Mouse (Mus musculus): ENCODE data around the gene Macrod1. TPM values are rescaled to one million over a fixed set of nuclear protein-coding genes. Genes with fewer than 3 reads are reported as not detected.

Macrod1 gene
- polyA plus RNA-seq, 1 experiment from 2014 or later: 10.7 TPM

DNA sequence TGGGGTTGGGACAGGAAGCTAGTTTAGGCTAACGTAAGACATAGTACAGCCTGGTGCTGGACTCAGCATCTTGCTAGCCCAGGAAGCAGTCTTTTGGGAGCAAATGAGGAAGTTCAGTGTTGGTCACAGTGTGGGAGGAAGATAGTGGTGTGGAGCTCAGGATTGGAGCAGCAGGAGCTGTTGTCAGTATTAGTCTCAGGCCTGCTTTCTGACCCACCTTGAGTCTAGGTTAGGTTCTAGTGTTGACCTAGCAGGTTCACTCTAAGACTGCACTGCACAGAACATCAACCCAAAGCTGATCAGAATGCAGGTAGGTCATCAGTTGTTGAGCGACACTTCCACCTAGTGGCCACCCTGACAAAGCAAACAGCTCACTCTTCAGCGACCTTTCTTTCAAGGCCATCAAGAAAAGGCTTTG lies 36.4 kb upstream of the Macrod1 start:
- Histone ChIP-seq H3K4me2 (replicated peaks; ENCODE audit: low read depth, low read length) (no peak overlapping the region), H3K9ac (ENCODE audit: low read depth, low read length) (no peak overlapping the region), H3K4me1 (ENCODE audit: control insufficient read depth, insufficient read depth, low read length) (no peaks in the 10 kb centered on the region), H3K36me3 (ENCODE audit: control insufficient read depth, insufficient read depth, low read length) (peaks cover 71% of the 10 kb centered on the region), H3K27ac (ENCODE audit: low read depth, low read length) (no peak overlapping the region), H3K27me3 (ENCODE audit: control insufficient read depth, insufficient read depth, low read length) (no peaks in the 10 kb centered on the region), H3K9me3 (ENCODE audit: control insufficient read depth, low read length) (no peaks in the 10 kb centered on the region), H3K4me3 (ENCODE audit: low read length) (no peak overlapping the region)
- 53% methylated on average over 3 of the region's 3 CpGs for WGBS
- ATAC-seq (ENCODE audit: low FRiP score, low TSS enrichment): peak; percentile 40; the same call in 1 of the 2 replicates

- WGBS: 92% methylated on average over 5 of the region's 5 CpGs
- no peak overlapping the region for H3K4me3 ChIP-seq (ENCODE audit: low read length)
- peaks cover 95% of the 10 kb centered on the region for H3K36me3 ChIP-seq (ENCODE audit: control insufficient read depth, insufficient read depth, low read length)
- no peaks in the 10 kb centered on the region for H3K9me3 ChIP-seq (ENCODE audit: control insufficient read depth, low read length)
- H3K27ac ChIP-seq (ENCODE audit: low read depth, low read length): no peak overlapping the region
- no peaks in the 10 kb centered on the region for H3K27me3 ChIP-seq (ENCODE audit: control insufficient read depth, insufficient read depth, low read length)
- H3K9ac ChIP-seq (ENCODE audit: low read depth, low read length): no peak overlapping the region
- no peak overlapping the region for H3K4me2 ChIP-seq (replicated peaks; ENCODE audit: low read depth, low read length)
- ATAC-seq (ENCODE audit: low FRiP score, low TSS enrichment): no peak
- no peaks in the 10 kb centered on the region for H3K4me1 ChIP-seq (ENCODE audit: control insufficient read depth, insufficient read depth, low read length)
These were observed 27.1 kb upstream of the Macrod1 start for GRCm38 (mm10) chr19:7029531-7029930.

GRCm38 (mm10) chr19:7034006-7034405 lies 22.6 kb upstream of the Macrod1 start:
- H3K9me3 ChIP-seq (ENCODE audit: control insufficient read depth, low read length): no peaks in the 10 kb centered on the region
- no peak overlapping the region for H3K4me3 ChIP-seq (ENCODE audit: low read length)
- H3K4me1 ChIP-seq (ENCODE audit: control insufficient read depth, insufficient read depth, low read length): peaks cover 8% of the 10 kb centered on the region
- no peak overlapping the region for H3K4me2 ChIP-seq (replicated peaks; ENCODE audit: low read depth, low read length)
- H3K9ac ChIP-seq (ENCODE audit: low read depth, low read length): no peak overlapping the region
- H3K36me3 ChIP-seq (ENCODE audit: control insufficient read depth, insufficient read depth, low read length): peaks cover 64% of the 10 kb centered on the region
- no peak for ATAC-seq (ENCODE audit: low FRiP score, low TSS enrichment)
- H3K27me3 ChIP-seq (ENCODE audit: control insufficient read depth, insufficient read depth, low read length): no peaks in the 10 kb centered on the region
- H3K27ac ChIP-seq (ENCODE audit: low read depth, low read length): no peak overlapping the region
- WGBS: 90% methylated on average over 5 of the region's 5 CpGs

DNA sequence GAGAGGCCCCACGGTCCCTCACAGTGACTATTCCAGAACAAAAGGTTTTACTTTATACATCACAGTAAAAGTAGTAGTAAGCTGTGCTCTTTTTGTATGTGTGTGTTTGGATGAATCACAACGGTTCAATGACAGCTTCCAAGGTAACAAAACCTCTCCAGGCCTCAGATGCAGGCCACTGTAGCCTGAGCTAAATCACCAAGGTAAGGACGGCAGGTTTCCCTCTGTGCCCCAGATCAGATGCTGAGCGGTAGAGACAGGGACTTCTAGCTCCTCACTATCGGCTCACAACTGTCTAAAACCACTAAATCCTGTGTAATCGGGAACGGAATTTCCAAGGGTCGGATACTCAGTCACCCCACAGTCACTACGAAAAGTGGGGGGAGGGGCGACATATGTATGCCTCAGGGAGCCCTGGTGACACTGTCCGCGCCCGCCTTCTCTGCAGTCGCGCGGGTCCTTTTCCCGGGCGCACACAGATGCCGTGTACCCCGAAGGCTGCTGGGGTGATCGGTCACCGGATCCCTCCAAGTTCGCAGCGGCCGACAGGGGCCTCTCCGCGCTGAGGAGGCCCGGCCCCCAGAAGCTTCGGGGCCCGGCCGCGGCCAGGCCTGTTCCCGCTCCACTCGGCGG lies 17.4 kb upstream of the Macrod1 start:
- WGBS: 1% methylated on average over 35 of the region's 35 CpGs
- H3K4me3 ChIP-seq (ENCODE audit: low read length): peak overlapping the region; percentile 85
- H3K9ac ChIP-seq (ENCODE audit: low read depth, low read length): peak overlapping the region; percentile 90
- peaks cover 13% of the 10 kb centered on the region for H3K4me1 ChIP-seq (ENCODE audit: control insufficient read depth, insufficient read depth, low read length)
- peak overlapping the region; percentile 67 for H3K4me2 ChIP-seq (replicated peaks; ENCODE audit: low read depth, low read length)
- no peaks in the 10 kb centered on the region for H3K27me3 ChIP-seq (ENCODE audit: control insufficient read depth, insufficient read depth, low read length)
- H3K36me3 ChIP-seq (ENCODE audit: control insufficient read depth, insufficient read depth, low read length): peaks cover 15% of the 10 kb centered on the region
- ATAC-seq (ENCODE audit: low FRiP score, low TSS enrichment): peak; percentile 14
- peak overlapping the region; percentile 85 for H3K27ac ChIP-seq (ENCODE audit: low read depth, low read length)
- no peaks in the 10 kb centered on the region for H3K9me3 ChIP-seq (ENCODE audit: control insufficient read depth, low read length)

DNA sequence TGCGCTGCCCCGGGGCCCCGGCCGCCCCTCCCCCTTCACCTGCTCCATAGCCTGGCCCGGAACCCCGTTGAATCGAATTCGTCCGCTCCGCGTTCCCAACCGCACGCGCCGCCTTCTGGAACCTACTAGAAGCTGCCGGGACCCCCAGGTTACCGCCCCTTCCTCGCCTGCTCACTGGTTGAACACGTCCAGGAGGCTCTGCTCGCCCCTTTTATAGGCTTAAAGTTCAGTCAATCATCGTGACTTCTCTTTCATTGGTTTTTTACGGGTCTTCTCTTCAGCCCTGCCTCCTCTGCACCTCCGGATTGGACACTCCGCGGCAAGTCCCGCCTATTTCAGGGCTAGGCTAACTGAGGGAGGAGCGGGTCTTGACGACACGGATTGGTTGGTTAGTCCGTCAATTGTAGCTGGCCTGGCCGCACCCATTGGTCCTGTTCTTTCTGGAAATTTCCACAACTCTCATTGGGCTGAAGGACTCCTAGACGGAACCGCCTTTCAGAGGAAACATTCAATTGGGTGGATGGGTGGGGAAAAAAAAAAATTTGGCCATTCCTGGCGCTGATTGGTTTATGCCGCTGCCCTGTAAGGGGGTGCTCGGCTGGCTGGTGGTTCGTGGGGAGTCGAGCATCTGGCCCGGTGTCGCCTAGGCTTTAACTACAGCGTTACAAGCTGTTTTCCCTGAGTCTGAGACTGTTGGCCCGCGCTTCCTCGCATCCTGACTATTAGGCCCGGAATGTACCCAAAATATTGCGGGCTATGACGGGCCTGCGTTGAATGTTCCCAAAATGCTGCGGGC lies 16.6 kb upstream of the Macrod1 start, which contains the start of gene Stip1:
TSS of gene Stip1 (minus strand) at position 127 of the 796 bp plus-strand sequence.
- peak; percentile 99 for ATAC-seq (ENCODE audit: low FRiP score, low TSS enrichment)
- Histone ChIP-seq H3K4me3 (ENCODE audit: low read length) (peak within 1 kb of the TSS; percentile 85), H3K36me3 (ENCODE audit: control insufficient read depth, insufficient read depth, low read length) (peaks cover 8% of the 10 kb centered on the region), H3K27me3 (ENCODE audit: control insufficient read depth, insufficient read depth, low read length) (no peaks in the 10 kb centered on the region), H3K9me3 (ENCODE audit: control insufficient read depth, low read length) (no peaks in the 10 kb centered on the region), H3K4me2 (replicated peaks; ENCODE audit: low read depth, low read length) (peak within 1 kb of the TSS; percentile 84), H3K9ac (ENCODE audit: low read depth, low read length) (peak within 1 kb of the TSS; percentile 90), H3K27ac (ENCODE audit: low read depth, low read length) (peak within 1 kb of the TSS; percentile 93), H3K4me1 (ENCODE audit: control insufficient read depth, insufficient read depth, low read length) (peaks cover 13% of the 10 kb centered on the region)
- WGBS: under 1% methylated on average over 49 of the region's 49 CpGs

GRCm38 (mm10) chr19:7040637-7041130 lies 15.9 kb upstream of the Macrod1 start:
- Histone ChIP-seq H3K36me3 (ENCODE audit: control insufficient read depth, insufficient read depth, low read length) (peaks cover 1% of the 10 kb centered on the region; the same call in 1 of the 2 replicates), H3K4me2 (replicated peaks; ENCODE audit: low read depth, low read length) (peak overlapping the region; percentile 84), H3K9ac (ENCODE audit: low read depth, low read length) (peak overlapping the region; percentile 82), H3K27me3 (ENCODE audit: control insufficient read depth, insufficient read depth, low read length) (no peaks in the 10 kb centered on the region), H3K4me3 (ENCODE audit: low read length) (peak overlapping the region; percentile 54), H3K27ac (ENCODE audit: low read depth, low read length) (peak overlapping the region; percentile 93), H3K4me1 (ENCODE audit: control insufficient read depth, insufficient read depth, low read length) (peaks cover 13% of the 10 kb centered on the region), H3K9me3 (ENCODE audit: control insufficient read depth, low read length) (no peaks in the 10 kb centered on the region)
- ATAC-seq (ENCODE audit: low FRiP score, low TSS enrichment): no peak; the same call in 1 of the 2 replicates
- 28% methylated on average over 13 of the region's 13 CpGs for WGBS

GRCm38 (mm10) chr19:7041171-7041570 lies 15.4 kb upstream of the Macrod1 start:
- WGBS: 88% methylated on average over 2 of the region's 2 CpGs
- ATAC-seq (ENCODE audit: low FRiP score, low TSS enrichment): no peak
- Histone ChIP-seq H3K9me3 (ENCODE audit: control insufficient read depth, low read length) (no peaks in the 10 kb centered on the region), H3K9ac (ENCODE audit: low read depth, low read length) (peak overlapping the region; percentile 82; the same call in 1 of the 2 replicates), H3K27ac (ENCODE audit: low read depth, low read length) (no peak overlapping the region; the same call in 1 of the 2 replicates), H3K27me3 (ENCODE audit: control insufficient read depth, insufficient read depth, low read length) (no peaks in the 10 kb centered on the region), H3K36me3 (ENCODE audit: control insufficient read depth, insufficient read depth, low read length) (no peaks in the 10 kb centered on the region; the same call in 1 of the 2 replicates), H3K4me3 (ENCODE audit: low read length) (no peak overlapping the region; the same call in 1 of the 2 replicates), H3K4me1 (ENCODE audit: control insufficient read depth, insufficient read depth, low read length) (peaks cover 13% of the 10 kb centered on the region), H3K4me2 (replicated peaks; ENCODE audit: low read depth, low read length) (no peak overlapping the region; the same call in 1 of the 2 replicates)

- Histone ChIP-seq H3K36me3 (ENCODE audit: control insufficient read depth, insufficient read depth, low read length) (no peaks in the 10 kb centered on the region), H3K9ac (ENCODE audit: low read depth, low read length) (no peak overlapping the region), H3K4me1 (ENCODE audit: control insufficient read depth, insufficient read depth, low read length) (peaks cover 5% of the 10 kb centered on the region), H3K27me3 (ENCODE audit: control insufficient read depth, insufficient read depth, low read length) (no peaks in the 10 kb centered on the region), H3K27ac (ENCODE audit: low read depth, low read length) (no peak overlapping the region), H3K4me3 (ENCODE audit: low read length) (no peak overlapping the region), H3K4me2 (replicated peaks; ENCODE audit: low read depth, low read length) (no peak overlapping the region), H3K9me3 (ENCODE audit: control insufficient read depth, low read length) (no peaks in the 10 kb centered on the region)
- no peak for ATAC-seq (ENCODE audit: low FRiP score, low TSS enrichment)
- 48% methylated on average over 4 of the region's 4 CpGs for WGBS
These were observed 12.3 kb upstream of the Macrod1 start for GRCm38 (mm10) chr19:7044279-7044678.

DNA sequence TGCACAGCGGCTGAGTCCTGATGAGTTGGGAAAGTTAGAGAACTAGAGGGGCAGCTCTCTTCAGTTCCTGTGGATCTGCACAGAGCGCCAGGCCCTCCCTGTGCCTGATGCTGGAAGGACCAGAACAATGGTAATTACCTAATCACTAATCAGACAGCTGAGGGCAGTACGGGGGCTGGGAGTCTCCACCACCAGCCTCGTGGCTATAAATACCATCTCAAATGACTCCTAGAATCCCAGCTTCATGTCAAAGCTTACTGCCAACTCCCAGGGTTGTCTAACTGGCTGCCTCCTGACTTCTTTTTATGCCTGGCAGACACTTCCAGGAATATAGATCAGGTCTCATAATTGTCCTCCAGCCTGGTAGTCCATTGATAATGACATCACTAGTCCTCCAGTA lies 11.9 kb upstream of the Macrod1 start:
- Histone ChIP-seq H3K27ac (ENCODE audit: low read depth, low read length) (no peak overlapping the region), H3K9me3 (ENCODE audit: control insufficient read depth, low read length) (no peaks in the 10 kb centered on the region), H3K4me2 (replicated peaks; ENCODE audit: low read depth, low read length) (no peak overlapping the region), H3K27me3 (ENCODE audit: control insufficient read depth, insufficient read depth, low read length) (no peaks in the 10 kb centered on the region), H3K36me3 (ENCODE audit: control insufficient read depth, insufficient read depth, low read length) (no peaks in the 10 kb centered on the region), H3K4me1 (ENCODE audit: control insufficient read depth, insufficient read depth, low read length) (peaks cover 5% of the 10 kb centered on the region), H3K9ac (ENCODE audit: low read depth, low read length) (no peak overlapping the region), H3K4me3 (ENCODE audit: low read length) (no peak overlapping the region)
- ATAC-seq (ENCODE audit: low FRiP score, low TSS enrichment): no peak
- WGBS: 35% methylated on average over 4 of the region's 4 CpGs

Measured in kidney, embryonic 14.5 days (tissue).